Mouse (Mus musculus): ENCODE results near the gene Heg1.

GRCm38 (mm10) chr16:33747994-33748393 lies 63.8 kb downstream of the Heg1 start:
- TF ChIP-seq CTCF (conservative IDR thresholded peaks at IDR 0.05; ENCODE audit: low read length), result no peak
- no peak for TF ChIP-seq NANOG (IDR thresholded peaks at IDR 0.05; ENCODE audit: borderline replicate concordance, low read length)
- TF ChIP-seq POU5F1 (IDR thresholded peaks at IDR 0.05; ENCODE audit: borderline replicate concordance, low read length), result no peak

All from E14TG2a.4 (cell line).